Mouse (Mus musculus): Measurements from ENCODE around the gene Rps10. TPM values are rescaled to one million over a fixed set of nuclear protein-coding genes. Genes with fewer than 3 reads are reported as not detected.

Gene Rps10
- total RNA-seq, 2 experiments from 2014 or later = 444 to 464 TPM

DNA sequence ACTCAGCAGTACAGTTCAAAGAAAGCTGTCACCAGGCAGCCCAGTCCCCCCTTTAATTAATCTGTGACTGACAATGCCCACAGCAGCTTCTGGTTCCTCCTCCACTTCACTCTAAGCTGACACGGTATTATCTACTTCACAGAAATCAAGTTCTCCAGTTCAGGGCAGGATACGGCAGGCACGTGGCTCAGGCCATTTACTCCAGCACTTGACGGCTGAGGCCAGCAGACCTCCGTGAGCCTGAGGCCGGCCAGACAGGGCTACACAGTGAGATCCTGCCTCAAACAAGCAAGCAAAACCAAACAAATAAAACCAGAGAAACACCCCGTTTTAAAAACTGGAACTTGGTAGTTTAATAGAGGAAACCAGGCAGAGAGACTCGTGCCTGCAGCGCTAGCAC is 49.8 kb downstream of the Rps10 start:
- no peak for TF ChIP-seq CTCF (IDR thresholded peaks at IDR 0.05)
- H3K4me3 ChIP-seq = no peak overlapping the region
- no peak for DNase-seq (ENCODE audit: extremely low spot score in 1 of 2, low spot score in 2 of 2)
- peak overlapping the region; percentile 78 for H3K27ac ChIP-seq
- intact Hi-C loops (cut with DNase I) = no loop called here

DNA sequence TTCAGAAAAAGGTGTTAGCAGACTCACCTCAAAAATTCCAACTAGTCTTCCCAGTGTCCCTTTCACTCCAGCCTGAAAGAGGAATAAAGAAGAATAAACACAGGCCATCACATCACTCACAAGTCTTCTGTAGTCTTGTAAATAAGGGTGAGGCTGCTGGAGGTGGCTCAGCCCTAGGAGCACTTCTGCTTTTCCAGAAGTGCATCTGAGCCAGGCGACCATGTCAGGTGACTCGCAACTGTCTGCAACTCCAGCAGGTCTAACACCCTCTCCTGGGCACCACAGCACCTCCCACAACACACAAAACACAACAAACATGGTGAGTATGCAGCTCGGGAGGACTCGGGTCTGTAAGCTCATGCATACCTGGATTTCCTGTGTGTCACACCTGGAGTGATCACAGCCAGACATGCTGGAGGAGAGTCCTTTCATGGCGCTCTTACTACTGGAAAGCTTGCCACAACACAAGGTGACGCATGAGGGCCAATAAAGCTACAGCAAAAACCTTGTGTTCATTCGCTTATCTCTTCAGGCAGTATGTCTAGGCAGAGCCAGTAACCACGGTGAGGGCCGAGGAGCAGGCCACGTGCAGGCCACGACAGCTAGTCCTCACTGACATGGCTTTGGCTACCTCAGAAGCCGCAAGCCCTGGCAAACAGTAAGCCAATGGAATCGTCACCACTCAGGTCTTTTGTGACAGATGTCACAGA is 53.1 kb downstream of the Rps10 start:
- DNase-seq (ENCODE audit: extremely low spot score in 1 of 2, low spot score in 2 of 2) = no peak
- intact Hi-C loops (cut with DNase I) = no loop called here
- Histone ChIP-seq H3K27ac (no peak overlapping the region), H3K4me3 (no peak overlapping the region)
- no peak for TF ChIP-seq CTCF (IDR thresholded peaks at IDR 0.05)

Other genes starting within 250 kb of the Rps10 start
- 10 to 100 TPM; 19.9 to 29.7 TPM for gene Grm4, start 115.3 kb downstream of the Rps10 start, total RNA-seq (2021)
- 10 to 100 TPM; 55.2 to 55.7 TPM for gene Hmga1, start 80.2 kb downstream of the Rps10 start, total RNA-seq (2021)
- gene AI413582, start 70.9 kb downstream of the Rps10 start, total RNA-seq (2021) = 10 to 100 TPM; 86.7 to 93.8 TPM
- gene Nudt3, start 13.2 kb downstream of the Rps10 start, total RNA-seq (2021) = 100 to 1,000 TPM; 550 to 603 TPM
- 1 to 10 TPM in 1 of 2 experiments, not detected in 1; 2.0 TPM for gene RPS10-NUDT3, start 1.4 kb downstream of the Rps10 start, total RNA-seq (2021)
- gene Pacsin1, start 18.8 kb upstream of the Rps10 start, total RNA-seq (2021) = 100 to 1,000 TPM; 436 to 459 TPM
- under 1 TPM in 1 of 2 experiments, not detected in 1; 0.48 TPM for gene Spdef, start 92.3 kb upstream of the Rps10 start, total RNA-seq (2021)
- gene D17Wsu92e, start 184.0 kb upstream of the Rps10 start, total RNA-seq (2021) = 100 to 1,000 TPM; 219 to 228 TPM
- 10 to 100 TPM; 43.4 to 49.8 TPM for gene Snrpc, start 201.5 kb upstream of the Rps10 start, total RNA-seq (2021)
- 10 to 100 TPM; 20.3 to 20.8 TPM for gene Uhrf1bp1, start 219.8 kb upstream of the Rps10 start, total RNA-seq (2021)

Measured in left cerebral cortex, adult 2 months (tissue).